Mouse (Mus musculus): Measurements from ENCODE around the gene Draxin.
A peak's percentile ranks its signal among the peaks of the same experiment; 100 is the strongest.
"Not testable (repeated sequence)": the region's sequence is repeated elsewhere in the genome, so short reads cannot be mapped to it uniquely, and the experiment has no call there.

Gene Draxin

GRCm38 (mm10) chr4:148151267-148152168, 21.0 kb upstream of the Draxin start, which contains the start of gene Fbxo6:
Gene Fbxo6 (minus strand): TSS chr4:148152140.
- DNase-seq (ENCODE audit: low spot score in 2 of 2), result peak; percentile 84 to 87

DNA sequence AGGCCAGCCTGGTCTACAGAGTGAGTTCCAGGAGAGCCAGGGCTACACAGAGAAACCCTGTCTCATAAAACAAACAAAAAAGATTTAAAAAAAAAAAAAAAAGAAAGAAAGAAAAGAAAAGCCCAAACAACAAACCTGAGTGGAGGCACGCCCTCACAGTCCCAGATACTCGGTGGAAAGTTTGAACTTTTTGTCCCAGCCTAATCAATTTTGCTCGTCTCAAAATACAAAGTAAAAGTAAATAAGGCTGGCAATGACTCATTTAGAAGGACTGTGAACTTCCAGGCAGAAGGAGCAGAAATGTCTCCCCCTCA, 20.4 kb upstream of the Draxin start:
- no peak for DNase-seq (ENCODE audit: low spot score in 2 of 2)

- DNase-seq (ENCODE audit: low spot score in 2 of 2), result no peak
Measured at GRCm38 (mm10) chr4:148150242-148150641, 19.7 kb upstream of the Draxin start.

GRCm38 (mm10) chr4:148149540-148149939, 19.0 kb upstream of the Draxin start:
- no peak for DNase-seq (ENCODE audit: low spot score in 2 of 2)

- DNase-seq (ENCODE audit: low spot score in 2 of 2), result no peak
Measured at GRCm38 (mm10) chr4:148147714-148148113, 17.2 kb upstream of the Draxin start.

DNA sequence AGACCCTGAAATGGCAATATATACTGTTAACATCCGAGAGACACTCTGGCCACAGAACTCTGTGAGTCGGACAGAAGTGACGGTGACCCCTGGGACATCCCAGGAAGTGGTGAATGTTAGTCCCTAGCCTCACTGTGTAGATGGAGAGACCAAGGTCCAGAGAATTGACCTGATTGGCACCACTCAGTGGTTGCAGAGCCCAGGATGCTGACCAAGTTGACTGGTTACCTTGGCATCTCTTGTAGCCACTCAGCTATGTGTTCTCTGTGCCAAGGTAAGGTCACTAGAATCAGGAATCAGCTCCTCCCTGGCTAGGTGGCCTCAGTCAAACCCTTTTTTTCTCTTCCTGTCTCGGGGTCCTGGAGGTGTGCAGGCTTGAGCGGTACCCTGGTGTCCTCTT, 13.2 kb upstream of the Draxin start:
- DNase-seq (ENCODE audit: low spot score in 2 of 2), result no peak

GRCm38 (mm10) chr4:148140098-148141011, 9.9 kb upstream of the Draxin start:
- DNase-seq (ENCODE audit: low spot score in 2 of 2), result peak; percentile 85 to 90

GRCm38 (mm10) chr4:148139767-148140097, 9.2 kb upstream of the Draxin start:
- DNase-seq (ENCODE audit: low spot score in 2 of 2), result no peak

- no peak for DNase-seq (ENCODE audit: low spot score in 2 of 2)
Measured at GRCm38 (mm10) chr4:148137503-148137902, 7.0 kb upstream of the Draxin start.

GRCm38 (mm10) chr4:148134988-148135387, 4.5 kb upstream of the Draxin start:
- DNase-seq (ENCODE audit: low spot score in 2 of 2), result no peak

- DNase-seq (ENCODE audit: low spot score in 2 of 2), result no peak
Measured at GRCm38 (mm10) chr4:148131497-148132081, 1.1 kb upstream of the Draxin start.

- no peak for DNase-seq (ENCODE audit: low spot score in 2 of 2)
Measured at GRCm38 (mm10) chr4:148130133-148130532, 365 bp downstream of the Draxin start, which contains the start of gene Mad2l2. Gene Mad2l2 (plus strand): TSS chr4:148130384.

DNA sequence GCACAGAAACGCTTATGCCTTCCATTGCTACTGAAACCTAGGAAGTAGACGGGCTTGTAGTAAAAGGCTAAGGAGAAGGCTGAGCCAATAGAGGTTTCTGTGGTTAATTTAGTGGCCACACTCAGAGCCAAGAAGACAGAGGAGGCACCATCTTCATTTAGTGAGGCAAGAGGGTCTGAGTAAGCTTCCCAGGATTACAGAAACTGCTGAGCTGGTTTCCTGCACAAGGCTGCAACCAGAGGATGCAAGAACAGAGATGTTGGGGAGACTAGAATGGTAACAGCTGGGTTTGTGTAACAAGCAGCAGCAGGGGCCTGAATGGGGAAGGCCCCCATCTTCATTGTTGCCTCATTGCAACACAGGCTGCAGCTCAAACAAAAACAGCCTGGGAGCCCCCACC, 1.8 kb downstream of the Draxin start:
- no peak for DNase-seq (ENCODE audit: low spot score in 2 of 2)

DNA sequence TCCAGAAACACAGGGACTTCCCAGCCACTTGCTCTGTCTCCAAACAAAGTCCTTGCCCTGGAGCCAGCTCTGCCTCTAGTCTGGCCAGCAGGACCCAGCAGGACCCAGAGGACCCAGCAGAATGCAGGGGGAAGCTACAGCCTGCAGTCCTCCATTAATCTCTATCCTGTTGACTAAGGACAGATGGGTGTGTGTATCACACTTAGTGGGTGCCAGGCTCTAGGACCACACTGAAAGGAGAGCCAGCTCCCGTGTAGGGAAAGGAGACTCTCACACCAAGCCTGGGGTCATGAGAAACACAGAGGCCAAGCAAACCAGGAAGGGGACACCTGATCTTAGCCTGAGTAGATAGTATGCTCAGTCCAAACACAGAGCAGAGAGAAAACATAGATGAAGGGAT, 2.3 kb downstream of the Draxin start:
- no peak for DNase-seq (ENCODE audit: low spot score in 2 of 2)

DNA sequence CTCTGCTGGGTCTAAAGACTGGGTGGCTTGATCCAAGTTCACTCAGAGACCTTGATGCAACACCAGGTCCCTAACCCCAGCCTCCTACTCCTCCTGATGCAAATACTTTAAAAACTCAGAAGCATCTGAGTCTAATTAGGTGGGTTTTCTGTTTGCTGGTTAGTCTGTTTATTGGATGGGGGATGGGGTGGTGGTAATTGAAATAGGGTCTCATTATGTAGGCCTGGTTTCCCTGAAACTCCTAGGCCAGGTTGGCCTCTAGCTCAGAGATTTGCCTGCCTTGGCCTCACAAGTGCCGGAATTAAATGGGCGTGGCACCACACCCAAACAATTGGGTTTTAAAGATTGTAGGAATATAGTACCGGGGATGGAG, 7.8 kb downstream of the Draxin start:
- no peak for DNase-seq (ENCODE audit: low spot score in 2 of 2)

- DNase-seq (ENCODE audit: low spot score in 2 of 2), result no peak
Measured at GRCm38 (mm10) chr4:148121982-148122693, 8.4 kb downstream of the Draxin start.

DNA sequence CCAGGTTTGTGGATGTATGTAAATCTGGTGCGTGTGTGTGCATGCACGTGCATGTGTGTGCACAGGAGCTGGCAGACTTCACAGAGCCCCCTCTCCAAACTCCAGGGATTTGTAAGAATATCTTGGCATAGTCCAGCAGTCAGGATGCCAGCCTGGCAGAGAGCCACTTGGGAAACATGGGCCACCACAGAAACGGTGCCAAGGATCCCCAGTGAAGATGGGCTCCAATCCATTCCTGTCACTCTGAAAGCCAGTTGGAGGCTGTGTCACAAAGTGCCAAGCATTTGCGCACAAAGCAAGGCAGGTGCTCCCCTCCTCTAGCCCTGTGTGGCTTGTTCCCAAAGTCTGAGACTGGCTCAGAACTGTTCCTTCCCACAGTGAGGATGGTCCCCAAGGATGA, 9.1 kb downstream of the Draxin start:
- no peak for DNase-seq (ENCODE audit: low spot score in 2 of 2)

- no peak for DNase-seq (ENCODE audit: low spot score in 2 of 2)
Measured at GRCm38 (mm10) chr4:148120555-148120954, 9.9 kb downstream of the Draxin start.

GRCm38 (mm10) chr4:148119578-148119977, 10.9 kb downstream of the Draxin start:
- not testable (repeated sequence) for DNase-seq (ENCODE audit: low spot score in 2 of 2)

GRCm38 (mm10) chr4:148117392-148117791, 13.1 kb downstream of the Draxin start:
- no peak for DNase-seq (ENCODE audit: low spot score in 2 of 2)

- DNase-seq (ENCODE audit: low spot score in 2 of 2), result no peak
Measured at GRCm38 (mm10) chr4:148116657-148117056, 13.8 kb downstream of the Draxin start.

GRCm38 (mm10) chr4:148115467-148115866, 15.0 kb downstream of the Draxin start:
- peak in 1 of 2 experiments; percentile 31 for DNase-seq (ENCODE audit: low spot score in 2 of 2)
